Mouse (Mus musculus) heart, postnatal 25 days (tissue): ENCODE measurements around the gene Rbfox1. TPM values are rescaled to one million over a fixed set of nuclear protein-coding genes. Genes with fewer than 3 reads are reported as not detected.

Experiments
- DNase-seq: peaks from one replicate; pipeline ENCODE4 v3.0.0; 2022; ENCODE audit warnings: low spot score
- intact Hi-C: fragments of 180-260 bp; cut with DNase I; formaldehyde crosslinking; loops from one replicate; pipeline ENCODE4 v1.15.1; 2025
- total RNA-seq, 2 experiments: library from RNA; stranded (reverse); gene quantifications; 2 replicates each; pipeline ENCODE4 v1.2.3; 2021

Gene Rbfox1
- total RNA-seq, 2 experiments from 2014 or later = 47.7 to 48.6 TPM

- intact Hi-C loops = no loop called here
- no peak for DNase-seq
These were observed 201.0 kb downstream of the Rbfox1 start for GRCm38 (mm10) chr16:6086200-6086599.

GRCm38 (mm10) chr16:6091326-6092123 is 206.4 kb downstream of the Rbfox1 start:
- intact Hi-C loops = no loop called here
- no peak for DNase-seq

- no peak for DNase-seq
- intact Hi-C loops = no loop called here
These were observed 210.6 kb downstream of the Rbfox1 start for GRCm38 (mm10) chr16:6095604-6096372.

- intact Hi-C loops = no loop called here
- no peak for DNase-seq
These were observed 212.3 kb downstream of the Rbfox1 start for GRCm38 (mm10) chr16:6097244-6098040.

- no peak for DNase-seq
- intact Hi-C loops = no loop called here
These were observed 213.0 kb downstream of the Rbfox1 start for GRCm38 (mm10) chr16:6098116-6098515.

GRCm38 (mm10) chr16:6099598-6099997 is 214.4 kb downstream of the Rbfox1 start:
- DNase-seq = no peak

GRCm38 (mm10) chr16:6100421-6100877 is 215.3 kb downstream of the Rbfox1 start:
- intact Hi-C loops = no loop called here
- DNase-seq = no peak

More at GRCm38 (mm10) chr16:6099598-6099997, 214.4 kb downstream of the Rbfox1 start:
- intact Hi-C loops = no loop called here

GRCm38 (mm10) chr16:6103713-6104112 is 218.6 kb downstream of the Rbfox1 start:
- no peak for DNase-seq
- intact Hi-C loops = no loop called here

GRCm38 (mm10) chr16:6110121-6110520 is 225.0 kb downstream of the Rbfox1 start:
- intact Hi-C loops = no loop called here
- no peak for DNase-seq

- intact Hi-C loops = no loop called here
These were observed 228.8 kb downstream of the Rbfox1 start for GRCm38 (mm10) chr16:6113836-6114475.

GRCm38 (mm10) chr16:6119472-6119871 is 234.3 kb downstream of the Rbfox1 start:
- DNase-seq = no peak
- intact Hi-C loops = no loop called here

More at GRCm38 (mm10) chr16:6113836-6114475, 228.8 kb downstream of the Rbfox1 start:
- no peak for DNase-seq

- DNase-seq = no peak
- intact Hi-C loops = no loop called here
These were observed 236.1 kb downstream of the Rbfox1 start for GRCm38 (mm10) chr16:6121232-6121631.

GRCm38 (mm10) chr16:6122859-6123258 is 237.7 kb downstream of the Rbfox1 start:
- DNase-seq = no peak
- intact Hi-C loops = no loop called here

- intact Hi-C loops = no loop called here
- no peak for DNase-seq
These were observed 243.2 kb downstream of the Rbfox1 start for GRCm38 (mm10) chr16:6128314-6128713.

- intact Hi-C loops = no loop called here
These were observed 249.9 kb downstream of the Rbfox1 start for GRCm38 (mm10) chr16:6135016-6135415.

GRCm38 (mm10) chr16:6139432-6139831 is 254.3 kb downstream of the Rbfox1 start:
- DNase-seq = no peak
- intact Hi-C loops = no loop called here

More at GRCm38 (mm10) chr16:6135016-6135415, 249.9 kb downstream of the Rbfox1 start:
- DNase-seq = no peak

- intact Hi-C loops = no loop called here
- DNase-seq = no peak
These were observed 262.8 kb downstream of the Rbfox1 start for GRCm38 (mm10) chr16:6147957-6148356.

- DNase-seq = no peak
- intact Hi-C loops = no loop called here
These were observed 264.2 kb downstream of the Rbfox1 start for GRCm38 (mm10) chr16:6149345-6149744.

GRCm38 (mm10) chr16:6155556-6155955 is 270.4 kb downstream of the Rbfox1 start:
- intact Hi-C loops = no loop called here
- no peak for DNase-seq

- intact Hi-C loops = no loop called here
- no peak for DNase-seq
These were observed 279.3 kb downstream of the Rbfox1 start for GRCm38 (mm10) chr16:6164476-6164875.
